ENCODE assay signal across 12 mouse cellular contexts in genomic region chr3:18868117-18868739, GRCm38 (mm10).
DNase-seq lines count a peak whose midpoint lies in the region; ATAC-seq and TF ChIP-seq lines count a peak whose summit lies in the region.
"Had no signal": no experiment of that assay in that cellular context is flagged by ENCODE, and none has a peak within 500 bp of the region (broad histone marks: within the 10 kb centered on the region; RNA-seq: fewer than 3 reads in every experiment).

No protein-coding gene starts in this region.

- TF ChIP-seq CTCF in intestine, postnatal 0 days (IDR thresholded peaks at IDR 0.05; ENCODE audit: low read depth): no peak
- TF ChIP-seq CTCF in heart, adult 2 months (IDR thresholded peaks at IDR 0.05): no peak

- no peak for TF ChIP-seq POLR2A in heart, adult 2 months (IDR thresholded peaks at IDR 0.05; ENCODE audit: insufficient read depth, low read depth, low read length)

- no peaks in the 10 kb centered on the region for H3K27me3 ChIP-seq in intestine, embryonic 15.5 days (replicated peaks)
- H3K27me3 ChIP-seq in intestine, postnatal 0 days (replicated peaks; ENCODE audit: control insufficient read depth, insufficient read depth, low read length): no peaks in the 10 kb centered on the region
- no peaks in the 10 kb centered on the region for H3K27me3 ChIP-seq in neural tube, embryonic 13.5 days
- H3K27me3 ChIP-seq in heart, adult 2 months (ENCODE audit: control insufficient read depth, insufficient read depth, low read length): no peaks in the 10 kb centered on the region
- H3K27me3 ChIP-seq: CH12.LX had no signal

- ATAC-seq in intestine, embryonic 15.5 days: peak; percentile 66; the same call in 1 of the 2 replicates
- no peak for ATAC-seq in intestine, postnatal 0 days
- peak; percentile 76 for ATAC-seq in neural tube, embryonic 13.5 days (ENCODE audit: low read depth)

- H3K36me3 ChIP-seq in intestine, embryonic 15.5 days: no peaks in the 10 kb centered on the region
- no peaks in the 10 kb centered on the region for H3K36me3 ChIP-seq in intestine, postnatal 0 days (ENCODE audit: control insufficient read depth, insufficient read depth)
- no peaks in the 10 kb centered on the region for H3K36me3 ChIP-seq in neural tube, embryonic 13.5 days
- no peaks in the 10 kb centered on the region for H3K36me3 ChIP-seq in heart, adult 2 months (ENCODE audit: control insufficient read depth, insufficient read depth, low read length)
- H3K36me3 ChIP-seq: midbrain, embryonic 10.5 days had no signal

- DNase-seq in forelimb bud, embryonic 11.5 days (ENCODE audit: low read depth, low spot score): peak; percentile 45
- DNase-seq in kidney, postnatal 36 days: peak; percentile 16 to 27
- DNase-seq in heart, adult 9 months (ENCODE audit: low spot score in 2 of 2): no peak
- DNase-seq in heart, postnatal 25 days (ENCODE audit: low spot score): no peak
- no peak for DNase-seq in heart, adult 2 months
- DNase-seq: cerebellum, adult 8-10 months; layer of hippocampus, adult 9-11 months had no signal

- H3K9me3 ChIP-seq in intestine, embryonic 15.5 days: no peaks in the 10 kb centered on the region
- H3K9me3 ChIP-seq in intestine, postnatal 0 days (ENCODE audit: control insufficient read depth): no peaks in the 10 kb centered on the region
- no peaks in the 10 kb centered on the region for H3K9me3 ChIP-seq in neural tube, embryonic 13.5 days
- H3K9me3 ChIP-seq: midbrain, embryonic 10.5 days had no signal

- H3K9ac ChIP-seq in intestine, embryonic 15.5 days: no peak overlapping the region
- no peak overlapping the region for H3K9ac ChIP-seq in intestine, postnatal 0 days (ENCODE audit: low read depth, low read length)
- H3K9ac ChIP-seq in neural tube, embryonic 13.5 days: no peak overlapping the region
- no peak overlapping the region for H3K9ac ChIP-seq in heart, adult 2 months (ENCODE audit: low read depth, low read length)

- H3K4me3 ChIP-seq in intestine, embryonic 15.5 days (replicated peaks): no peak overlapping the region
- no peak overlapping the region for H3K4me3 ChIP-seq in intestine, postnatal 0 days (ENCODE audit: low read depth, low read length)
- H3K4me3 ChIP-seq in neural tube, embryonic 13.5 days: no peak overlapping the region
- no peak overlapping the region for H3K4me3 ChIP-seq in heart, adult 2 months
- H3K4me3 ChIP-seq: midbrain, embryonic 10.5 days had no signal

- H3K4me1 ChIP-seq in intestine, embryonic 15.5 days (replicated peaks): no peaks in the 10 kb centered on the region
- no peaks in the 10 kb centered on the region for H3K4me1 ChIP-seq in intestine, postnatal 0 days (replicated peaks; ENCODE audit: control insufficient read depth, insufficient read depth, low read length)
- H3K4me1 ChIP-seq in neural tube, embryonic 13.5 days (replicated peaks): 0 out of 2 replicates have a peak, but pooled peaks cover 5% of the 10 kb centered on the region
- no peaks in the 10 kb centered on the region for H3K4me1 ChIP-seq in heart, adult 2 months (ENCODE audit: control insufficient read depth, insufficient read depth, low read length)
- H3K4me1 ChIP-seq: midbrain, embryonic 10.5 days had no signal

- no peak overlapping the region for H3K4me2 ChIP-seq in intestine, embryonic 15.5 days (replicated peaks)
- H3K4me2 ChIP-seq in intestine, postnatal 0 days (replicated peaks; ENCODE audit: low read depth): no peak overlapping the region
- H3K4me2 ChIP-seq in neural tube, embryonic 13.5 days: no peak overlapping the region

- intact Hi-C loops in heart, postnatal 25 days (cut with DNase I): no loop called here
- intact Hi-C loops in heart, adult 2 months (cut with DNase I): no loop called here

- no peaks in the 10 kb centered on the region for H3K79me2 ChIP-seq in heart, adult 2 months (replicated peaks; ENCODE audit: control insufficient read depth, insufficient read depth, low read length)

- H3K27ac ChIP-seq in intestine, embryonic 15.5 days: no peak overlapping the region
- H3K27ac ChIP-seq in intestine, postnatal 0 days (ENCODE audit: low read depth, low read length): no peak overlapping the region
- H3K27ac ChIP-seq in neural tube, embryonic 13.5 days (replicated peaks): no peak overlapping the region
- no peak overlapping the region for H3K27ac ChIP-seq in heart, adult 2 months
- H3K27ac ChIP-seq: midbrain, embryonic 10.5 days had no signal

- no peak for TF ChIP-seq EP300 in heart, adult 2 months (IDR thresholded peaks at IDR 0.05; ENCODE audit: insufficient read depth, low read depth, low read length)

- WGBS in intestine, embryonic 15.5 days: 41% methylated on average over 4 of the region's 4 CpGs
- WGBS in intestine, postnatal 0 days: 49% methylated on average over 4 of the region's 4 CpGs
- 55% methylated on average over 4 of the region's 4 CpGs for WGBS in neural tube, embryonic 13.5 days
- WGBS in heart, adult 2 months: 67% methylated on average over 4 of the region's 4 CpGs

Comparison
In these comparisons a context has a peak if more than half of its experiments do, and no peak if none do; other contexts are left out.
1. DNase-seq: peak in forelimb bud, embryonic 11.5 days (single experiment) and kidney, postnatal 36 days (2 of 2); none in heart, adult 9 months (0 of 2), heart, postnatal 25 days (single experiment) and heart, adult 2 months (0 of 2).